In genomic region chr10:37434229-37434628, GRCm38 (mm10) we compare ENCODE assay signal across 23 mouse cellular contexts.
DNase-seq lines count a peak whose midpoint lies in the region; ATAC-seq and TF ChIP-seq lines count a peak whose summit lies in the region.
"Had no signal": no experiment of that assay in that cellular context is flagged by ENCODE, and none has a peak within 500 bp of the region (broad histone marks: within the 10 kb centered on the region; RNA-seq: fewer than 3 reads in every experiment).

No protein-coding gene starts in this region.

- H3K4me3 ChIP-seq in embryonic facial prominence, embryonic 11.5 days (ENCODE audit: low read depth, low read length) = no peak overlapping the region
- no peak overlapping the region for H3K4me3 ChIP-seq in embryonic facial prominence, embryonic 10.5 days
- no peak overlapping the region for H3K4me3 ChIP-seq in kidney, postnatal 0 days (replicated peaks; ENCODE audit: low read depth, low read length)
- no peak overlapping the region for H3K4me3 ChIP-seq in forebrain, embryonic 12.5 days (replicated peaks)
- H3K4me3 ChIP-seq: erythroblast, embryonic 14.5 days; intestine, embryonic 15.5 days; layer of hippocampus, adult 2 months; limb, embryonic 10.5 days; liver, embryonic 15.5 days; lung, embryonic 15.5 days had no signal

- H3K4me1 ChIP-seq in embryonic facial prominence, embryonic 11.5 days (ENCODE audit: control insufficient read depth, insufficient read depth, low read length) = no peaks in the 10 kb centered on the region
- H3K4me1 ChIP-seq in embryonic facial prominence, embryonic 10.5 days = 0 out of 2 replicates have a peak, but pooled peaks cover 4% of the 10 kb centered on the region
- H3K4me1 ChIP-seq in kidney, postnatal 0 days (replicated peaks; ENCODE audit: insufficient read depth, low read length) = no peaks in the 10 kb centered on the region
- peaks cover 18% of the 10 kb centered on the region for H3K4me1 ChIP-seq in forebrain, embryonic 12.5 days
- H3K4me1 ChIP-seq: intestine, embryonic 15.5 days; liver, embryonic 15.5 days; lung, embryonic 15.5 days had no signal

- no peaks in the 10 kb centered on the region for H3K36me3 ChIP-seq in embryonic facial prominence, embryonic 11.5 days (replicated peaks; ENCODE audit: control insufficient read depth, insufficient read depth, low read depth, low read length)
- H3K36me3 ChIP-seq in embryonic facial prominence, embryonic 10.5 days (replicated peaks) = no peaks in the 10 kb centered on the region
- no peaks in the 10 kb centered on the region for H3K36me3 ChIP-seq in kidney, postnatal 0 days (ENCODE audit: insufficient read depth, low read length)
- H3K36me3 ChIP-seq in forebrain, embryonic 12.5 days (replicated peaks) = no peaks in the 10 kb centered on the region
- H3K36me3 ChIP-seq: intestine, embryonic 15.5 days; limb, embryonic 10.5 days; liver, embryonic 15.5 days; lung, embryonic 15.5 days had no signal

- TF ChIP-seq CTCF in kidney, postnatal 0 days (IDR thresholded peaks at IDR 0.05; ENCODE audit: low read depth) = no peak

- H3K9ac ChIP-seq in embryonic facial prominence, embryonic 11.5 days (replicated peaks; ENCODE audit: low read length) = no peak overlapping the region
- H3K9ac ChIP-seq in kidney, postnatal 0 days (ENCODE audit: low read depth, low read length) = no peak overlapping the region
- H3K9ac ChIP-seq in forebrain, embryonic 12.5 days = no peak overlapping the region
- H3K9ac ChIP-seq: intestine, embryonic 15.5 days; liver, embryonic 15.5 days; lung, embryonic 15.5 days had no signal

- H3K27ac ChIP-seq in embryonic facial prominence, embryonic 11.5 days (replicated peaks; ENCODE audit: low read depth, low read length) = no peak overlapping the region
- no peak overlapping the region for H3K27ac ChIP-seq in embryonic facial prominence, embryonic 10.5 days (replicated peaks)
- H3K27ac ChIP-seq in kidney, postnatal 0 days = no peak overlapping the region
- peak overlapping the region; percentile 74 for H3K27ac ChIP-seq in forebrain, embryonic 12.5 days
- H3K27ac ChIP-seq: intestine, embryonic 15.5 days; layer of hippocampus, adult 2 months; limb, embryonic 10.5 days; liver, embryonic 15.5 days; lung, embryonic 15.5 days; macrophage had no signal

- H3K4me2 ChIP-seq in embryonic facial prominence, embryonic 11.5 days (ENCODE audit: low read depth, low read length) = no peak overlapping the region
- H3K4me2 ChIP-seq in kidney, postnatal 0 days (ENCODE audit: low read length) = no peak overlapping the region
- no peak overlapping the region for H3K4me2 ChIP-seq in forebrain, embryonic 12.5 days
- H3K4me2 ChIP-seq: intestine, embryonic 15.5 days; liver, embryonic 15.5 days; lung, embryonic 15.5 days had no signal

- no peaks in the 10 kb centered on the region for H3K27me3 ChIP-seq in embryonic facial prominence, embryonic 11.5 days (ENCODE audit: control insufficient read depth, insufficient read depth, low read length)
- H3K27me3 ChIP-seq in embryonic facial prominence, embryonic 10.5 days (replicated peaks; ENCODE audit: low read depth, poor library complexity, severe bottlenecking) = no peaks in the 10 kb centered on the region
- H3K27me3 ChIP-seq in kidney, postnatal 0 days (ENCODE audit: insufficient read depth, low read length) = no peaks in the 10 kb centered on the region
- no peaks in the 10 kb centered on the region for H3K27me3 ChIP-seq in forebrain, embryonic 12.5 days
- H3K27me3 ChIP-seq: intestine, embryonic 15.5 days; liver, embryonic 15.5 days; lung, embryonic 15.5 days had no signal

- H3K9me3 ChIP-seq in embryonic facial prominence, embryonic 11.5 days (replicated peaks; ENCODE audit: control insufficient read depth, low read length) = no peaks in the 10 kb centered on the region
- H3K9me3 ChIP-seq in embryonic facial prominence, embryonic 10.5 days = no peaks in the 10 kb centered on the region
- H3K9me3 ChIP-seq in kidney, postnatal 0 days (replicated peaks; ENCODE audit: low read length) = no peaks in the 10 kb centered on the region
- H3K9me3 ChIP-seq in forebrain, embryonic 12.5 days = no peaks in the 10 kb centered on the region
- H3K9me3 ChIP-seq: intestine, embryonic 15.5 days; limb, embryonic 10.5 days; liver, embryonic 15.5 days; lung, embryonic 15.5 days had no signal

- DNase-seq in embryonic facial prominence, embryonic 11.5 days (ENCODE audit: low spot score) = peak; percentile 19
- DNase-seq in embryonic facial prominence, embryonic 10.5 days (ENCODE audit: low spot score) = no peak
- peak; percentile 28 for DNase-seq in kidney, postnatal 0 days (ENCODE audit: low spot score)
- DNase-seq in kidney, postnatal 25 days = no peak
- peak; percentile 55 for DNase-seq in retina, postnatal 1 day
- no peak for DNase-seq in cerebellum, adult 9-11 months
- DNase-seq: adrenal gland, postnatal 36 days; cerebellum, adult 11 months; heart, postnatal 4 days; kidney, postnatal 10 days; liver; right cerebral cortex, postnatal 14 days; spleen, adult 18-20 months had no signal

- 63% methylated on average over 5 of the region's 5 CpGs for WGBS in embryonic facial prominence, embryonic 11.5 days
- 70% methylated on average over 5 of the region's 5 CpGs for WGBS in embryonic facial prominence, embryonic 10.5 days
- WGBS in kidney, postnatal 0 days = 49% methylated on average over 5 of the region's 5 CpGs
- WGBS in forebrain, embryonic 12.5 days = 30% methylated on average over 5 of the region's 5 CpGs

- ATAC-seq in embryonic facial prominence, embryonic 11.5 days (replicated peaks; ENCODE audit: insufficient number of reproducible peaks, low FRiP score, low TSS enrichment, low read depth) = no peak
- no peak for ATAC-seq in kidney, postnatal 0 days (replicated peaks; ENCODE audit: low FRiP score, low read depth)
- peak; percentile 96 for ATAC-seq in forebrain, embryonic 12.5 days (ENCODE audit: low FRiP score)
- ATAC-seq: CD4-positive, CD25-positive, alpha-beta regulatory T cell, adult 4 months; hindbrain, embryonic 16.5 days; intestine, embryonic 15.5 days had no signal

Comparison
In these comparisons a context has a peak if more than half of its experiments do, and no peak if none do; other contexts are left out.
1. DNase-seq: peak in embryonic facial prominence, embryonic 11.5 days (single experiment), kidney, postnatal 0 days (single experiment) and retina, postnatal 1 day (single experiment); none in embryonic facial prominence, embryonic 10.5 days (single experiment), kidney, postnatal 25 days (0 of 2) and cerebellum, adult 9-11 months (single experiment).